ENCODE assay signal across 7 mouse cellular contexts in genomic region chr5:63968443-63969415, GRCm38 (mm10). TPM values are rescaled to one million over a fixed set of nuclear protein-coding genes. Genes with fewer than 3 reads are reported as not detected.
DNase-seq lines count a peak whose midpoint lies in the region; ATAC-seq lines count a peak whose summit lies in the region.

Gene Rell1 (minus strand): TSS chr5:63968897.

- H3K27ac ChIP-seq in embryonic facial prominence, embryonic 12.5 days: peak within 1 kb of the TSS; percentile 75
- peak within 1 kb of the TSS; percentile 56; the same call in 1 of the 2 replicates for H3K27ac ChIP-seq in limb, embryonic 11.5 days (replicated peaks; ENCODE audit: low read depth, low read length)
- no peak within 1 kb of the TSS; the same call in 1 of the 2 replicates for H3K27ac ChIP-seq in midbrain, embryonic 14.5 days (replicated peaks; ENCODE audit: low read depth, low read length)

- H3K4me3 ChIP-seq in embryonic facial prominence, embryonic 12.5 days: peak within 1 kb of the TSS; percentile 72
- H3K4me3 ChIP-seq in limb, embryonic 11.5 days (ENCODE audit: low read depth, low read length): peak within 1 kb of the TSS; percentile 78
- peak within 1 kb of the TSS; percentile 72 for H3K4me3 ChIP-seq in midbrain, embryonic 14.5 days (replicated peaks; ENCODE audit: low read depth, low read length)

- peak; percentile 100 for DNase-seq in adrenal gland, postnatal 25 days
- peak; percentile 100 for DNase-seq in heart, adult 11 months
- DNase-seq in kidney, adult 18-20 months: peak; percentile 99
- peak; percentile 100 for DNase-seq in limb, embryonic 11.5 days (ENCODE audit: low spot score)
- DNase-seq in midbrain, embryonic 14.5 days: peak; percentile 93
- peak; percentile 99 to 100 for DNase-seq in spleen, adult 18-20 months

- H3K36me3 ChIP-seq in embryonic facial prominence, embryonic 12.5 days: no peaks in the 10 kb centered on the region
- no peaks in the 10 kb centered on the region for H3K36me3 ChIP-seq in limb, embryonic 11.5 days (ENCODE audit: control insufficient read depth, insufficient read depth, low read length)
- no peaks in the 10 kb centered on the region for H3K36me3 ChIP-seq in midbrain, embryonic 14.5 days (ENCODE audit: control insufficient read depth, insufficient read depth, low read length)

- H3K4me1 ChIP-seq in embryonic facial prominence, embryonic 12.5 days: peaks cover 20% of the 10 kb centered on the region
- H3K4me1 ChIP-seq in limb, embryonic 11.5 days (ENCODE audit: control insufficient read depth, insufficient read depth, low read length): peaks cover 8% of the 10 kb centered on the region; the same call in 1 of the 2 replicates
- H3K4me1 ChIP-seq in midbrain, embryonic 14.5 days (ENCODE audit: control insufficient read depth, insufficient read depth, low read length): peaks cover 9% of the 10 kb centered on the region

- WGBS in embryonic facial prominence, embryonic 12.5 days: under 1% methylated on average over 78 of the region's 85 CpGs
- under 1% methylated on average over 78 of the region's 85 CpGs for WGBS in limb, embryonic 11.5 days
- WGBS in midbrain, embryonic 14.5 days: 1% methylated on average over 78 of the region's 85 CpGs

- peak; percentile 97 for ATAC-seq in embryonic facial prominence, embryonic 12.5 days (ENCODE audit: insufficient number of reproducible peaks, insufficient read depth, low FRiP score, low TSS enrichment)
- ATAC-seq in limb, embryonic 11.5 days (ENCODE audit: insufficient number of reproducible peaks, low FRiP score, low TSS enrichment, low read depth): peak; percentile 98
- ATAC-seq in midbrain, embryonic 14.5 days (ENCODE audit: low FRiP score, low TSS enrichment): peak; percentile 97

- peak within 1 kb of the TSS; percentile 63 for H3K4me2 ChIP-seq in embryonic facial prominence, embryonic 12.5 days (replicated peaks)
- H3K4me2 ChIP-seq in limb, embryonic 11.5 days (ENCODE audit: low read depth, severe bottlenecking): peak within 1 kb of the TSS; percentile 74
- peak within 1 kb of the TSS; percentile 94 for H3K4me2 ChIP-seq in midbrain, embryonic 14.5 days (ENCODE audit: low read length)

- H3K27me3 ChIP-seq in embryonic facial prominence, embryonic 12.5 days: no peaks in the 10 kb centered on the region
- H3K27me3 ChIP-seq in limb, embryonic 11.5 days (ENCODE audit: control insufficient read depth, insufficient read depth, low read length): no peaks in the 10 kb centered on the region
- no peaks in the 10 kb centered on the region for H3K27me3 ChIP-seq in midbrain, embryonic 14.5 days (ENCODE audit: control insufficient read depth, insufficient read depth, low read length)

- H3K9me3 ChIP-seq in embryonic facial prominence, embryonic 12.5 days: no peaks in the 10 kb centered on the region
- no peaks in the 10 kb centered on the region for H3K9me3 ChIP-seq in limb, embryonic 11.5 days (ENCODE audit: control insufficient read depth, low read length)
- no peaks in the 10 kb centered on the region for H3K9me3 ChIP-seq in midbrain, embryonic 14.5 days (ENCODE audit: control insufficient read depth, low read length)

- H3K9ac ChIP-seq in embryonic facial prominence, embryonic 12.5 days: peak within 1 kb of the TSS; percentile 73
- peak within 1 kb of the TSS; percentile 66 for H3K9ac ChIP-seq in limb, embryonic 11.5 days (ENCODE audit: low read length)
- peak within 1 kb of the TSS; percentile 68 for H3K9ac ChIP-seq in midbrain, embryonic 14.5 days (replicated peaks; ENCODE audit: low read length)

RNA-seq across cellular contexts. Expression of gene Rell1, which starts in this region (rescaled TPM):
- total RNA-seq in adrenal gland, postnatal 25 days (2021): 47.8 and 50.3 TPM in 2 replicates
- polyA plus RNA-seq in embryonic facial prominence, embryonic 12.5 days (2016; fragmentation: Nextera tagmentation; extraction: Ambion mirVana): 19.5 and 22.1 TPM in 2 replicates
- polyA plus RNA-seq in limb, embryonic 11.5 days (2014; fragmentation: Nextera tagmentation; extraction: Ambion mirVana): 12.2 and 12.3 TPM in 2 replicates
- polyA plus RNA-seq in midbrain, embryonic 14.5 days (2014; fragmentation: Nextera tagmentation; extraction: Ambion mirVana): 4.1 and 6.1 TPM in 2 replicates
